Mouse (Mus musculus) lung, adult 2 months (tissue): ENCODE measurements around the gene Xdh. TPM values are rescaled to one million over a fixed set of nuclear protein-coding genes. Genes with fewer than 3 reads are reported as not detected.

ENCODE experiments used
- DNase-seq: peaks from one replicate; pipeline ENCODE4 v3.0.0; 2022
- H3K4me1 ChIP-seq: fragments of 200-500 bp; 2 replicates; pipeline ENCODE4 v1.6.1; 2011; ENCODE audit warnings: low read length; ENCODE audit not compliant: control insufficient read depth, insufficient read depth
- H3K4me3 ChIP-seq: fragments of 200-500 bp; replicated peaks from 2 replicates; pipeline ENCODE3; 2011; ENCODE audit warnings: low read depth, mild to moderate bottlenecking, control low read depth, low read length; ENCODE audit errors: extremely low read depth
- CTCF ChIP-seq: fragments of 200-500 bp; IDR thresholded peaks from 2 replicates; pipeline ENCODE4 v1.5.1; 2011; ENCODE audit warnings: mild to moderate bottlenecking, low read length, control low read depth; ENCODE audit not compliant: insufficient read depth
- POLR2A ChIP-seq: fragments of 200-500 bp; IDR thresholded peaks from 2 replicates; pipeline ENCODE4 v1.6.1; 2011; ENCODE audit warnings: low read depth, mild to moderate bottlenecking, control low read depth, low read length, borderline replicate concordance; ENCODE audit errors: extremely low read depth
- WGBS: fragments of 180-500 bp; shearing (Covaris S2); methylation state at CpG from one replicate; pipeline ENCODE4 v1.1.7; 2018; 5-methylcytosine and 5-hydroxymethylcytosine counted together
- polyA plus RNA-seq: library from polyadenylated mRNA; depleted of rRNA; stranded (reverse); fragments of >200 nt; gene quantifications from 2 replicates; pipeline ENCODE4 v1.2.3, GENCODE M21; 2012; rRNA removed

Xdh gene
- 141 and 150 TPM in 2 replicates for polyA plus RNA-seq

- Histone ChIP-seq H3K4me3 (peak within 1 kb of the TSS; percentile 100), H3K4me1 (peaks cover 17% of the 10 kb centered on the region)
- WGBS: 13% methylated on average over 13 of the region's 13 CpGs
- TF ChIP-seq CTCF (no peak), POLR2A (peak; percentile 98)
- peak; percentile 69 for DNase-seq
These were observed at the start of gene Xdh for GRCm38 (mm10) chr17:73950062-73950735. TSS of gene Xdh (minus strand) at chr17:73950196.

- TF ChIP-seq CTCF (no peak), POLR2A (no peak)
- no peak for DNase-seq
- WGBS: 74% methylated on average over 13 of the region's 13 CpGs
- no peaks in the 10 kb centered on the region for H3K4me1 ChIP-seq
- no peak overlapping the region for H3K4me3 ChIP-seq
These were observed 46.1 kb upstream of the Xdh start for GRCm38 (mm10) chr17:73995907-73996645.

GRCm38 (mm10) chr17:73991264-73991663 is 41.3 kb upstream of the Xdh start:
- WGBS: 89% methylated on average over 4 of the region's 4 CpGs

GRCm38 (mm10) chr17:73986571-73986970 is 36.6 kb upstream of the Xdh start:
- no peak for DNase-seq
- TF ChIP-seq POLR2A (no peak), CTCF (no peak)
- no peaks in the 10 kb centered on the region; the same call in 1 of the 2 replicates for H3K4me1 ChIP-seq
- H3K4me3 ChIP-seq: no peak overlapping the region
- WGBS: 80% methylated on average over 2 of the region's 2 CpGs

More at GRCm38 (mm10) chr17:73991264-73991663, 41.3 kb upstream of the Xdh start:
- no peak overlapping the region for H3K4me3 ChIP-seq
- no peak for TF ChIP-seq POLR2A
- no peak for TF ChIP-seq CTCF
- H3K4me1 ChIP-seq: no peaks in the 10 kb centered on the region; the same call in 1 of the 2 replicates
- DNase-seq: no peak

- peak; percentile 28 for DNase-seq
- 71% methylated on average over 4 of the region's 4 CpGs for WGBS
- Histone ChIP-seq H3K4me1 (no peaks in the 10 kb centered on the region; the same call in 1 of the 2 replicates), H3K4me3 (no peak overlapping the region)
- TF ChIP-seq CTCF (no peak), POLR2A (no peak)
These were observed 35.9 kb upstream of the Xdh start for GRCm38 (mm10) chr17:73985936-73986335.

- H3K4me1 ChIP-seq: no peaks in the 10 kb centered on the region
- TF ChIP-seq CTCF: no peak
- DNase-seq: no peak
- WGBS: 30% methylated on average over 4 of the region's 4 CpGs
- H3K4me3 ChIP-seq: no peak overlapping the region
These were observed 34.5 kb upstream of the Xdh start for GRCm38 (mm10) chr17:73984508-73984907.

GRCm38 (mm10) chr17:73982871-73983270 is 32.9 kb upstream of the Xdh start:
- H3K4me3 ChIP-seq: no peak overlapping the region
- 69% methylated on average over 1 of the region's 1 CpGs for whole genome bisulfite sequencing
- DNase-seq: no peak
- H3K4me1 ChIP-seq: no peaks in the 10 kb centered on the region
- TF ChIP-seq POLR2A (no peak), CTCF (no peak)

- TF ChIP-seq CTCF (no peak), POLR2A (no peak)
- H3K4me1 ChIP-seq: peaks cover 3% of the 10 kb centered on the region; the same call in 1 of the 2 replicates
- no peak overlapping the region for H3K4me3 ChIP-seq
- no peak for DNase-seq
These were observed 26.1 kb upstream of the Xdh start for GRCm38 (mm10) chr17:73976066-73976465.

GRCm38 (mm10) chr17:73972648-73973047 is 22.7 kb upstream of the Xdh start:
- H3K4me3 ChIP-seq: no peak overlapping the region
- TF ChIP-seq CTCF: no peak
- no peak for TF ChIP-seq POLR2A
- no peak for DNase-seq
- 92% methylated on average over 11 of the region's 11 CpGs for WGBS
- peaks cover 12% of the 10 kb centered on the region for H3K4me1 ChIP-seq

- Histone ChIP-seq H3K4me1 (peaks cover 15% of the 10 kb centered on the region), H3K4me3 (no peak overlapping the region)
- no peak for TF ChIP-seq CTCF
- TF ChIP-seq POLR2A: no peak
- no peak for DNase-seq
- WGBS: 67% methylated on average over 4 of the region's 4 CpGs
These were observed 21.3 kb upstream of the Xdh start for GRCm38 (mm10) chr17:73971291-73971690.
